Mouse (Mus musculus) ES-Bruce4 (cell line): ENCODE results near the gene Apba3. TPM values are rescaled to one million over a fixed set of nuclear protein-coding genes. Genes with fewer than 3 reads are reported as not detected.

Source experiments
- H3K27ac ChIP-seq: 2 replicates; pipeline ENCODE4 v1.5.1; 2012; ENCODE audit warnings: low read length, inconsistent platforms; ENCODE audit not compliant: insufficient read depth
- H3K27me3 ChIP-seq: 2 replicates; pipeline ENCODE4 v1.6.1; 2012; ENCODE audit warnings: mild to moderate bottlenecking, low read length, inconsistent platforms; ENCODE audit not compliant: control insufficient read depth, poor library complexity, insufficient read depth, severe bottlenecking
- H3K36me3 ChIP-seq: 2 replicates; pipeline ENCODE4 v1.6.1; 2012; ENCODE audit warnings: inconsistent platforms, mild to moderate bottlenecking, low read length, moderate library complexity; ENCODE audit not compliant: control insufficient read depth, poor library complexity, insufficient read depth, severe bottlenecking
- H3K4me1 ChIP-seq: one replicate; pipeline ENCODE4 v1.8.1; 2011; ENCODE audit warnings: low read length; ENCODE audit not compliant: control insufficient read depth, insufficient read depth
- H3K4me3 ChIP-seq: 2 replicates; pipeline ENCODE4 v1.5.1; 2011; ENCODE audit warnings: low read depth, mild to moderate bottlenecking, low read length
- H3K9ac ChIP-seq: 2 replicates; pipeline ENCODE4 v1.6.1; 2012; ENCODE audit warnings: low read depth, mild to moderate bottlenecking, inconsistent platforms; ENCODE audit not compliant: poor library complexity, severe bottlenecking
- H3K9me3 ChIP-seq: replicated peaks from 2 replicates; pipeline ENCODE4 v1.6.1; 2012; ENCODE audit warnings: mild to moderate bottlenecking, low read length, inconsistent platforms; ENCODE audit not compliant: control insufficient read depth, poor library complexity, insufficient read depth, severe bottlenecking
- CTCF ChIP-seq: IDR thresholded peaks from one replicate; pipeline ENCODE4 v1.8.1; 2011; ENCODE audit warnings: low read depth, low read length
- EP300 ChIP-seq: IDR thresholded peaks from 2 replicates; pipeline ENCODE4 v1.6.1; 2011; ENCODE audit warnings: low read depth, low read length; ENCODE audit not compliant: insufficient read depth
- POLR2A ChIP-seq: IDR thresholded peaks from one replicate; pipeline ENCODE4 v1.8.1; 2011; ENCODE audit warnings: low read length; ENCODE audit not compliant: insufficient read depth
- polyA plus RNA-seq: library from polyadenylated mRNA; stranded (reverse); fragments of >200 nt; gene quantifications from 2 replicates; pipeline ENCODE4 v1.2.4, GENCODE M21; 2011; ENCODE audit warnings: low read depth; ENCODE audit not compliant: missing spikeins, insufficient read depth, insufficient read length

Gene Apba3
- polyA plus RNA-seq, 1 experiment: 25.8 TPM

- H3K4me1 ChIP-seq: peaks cover 2% of the 10 kb centered on the region
- no peak overlapping the region for H3K9ac ChIP-seq
- H3K4me3 ChIP-seq: no peak overlapping the region
- no peak for TF ChIP-seq CTCF
- no peak for TF ChIP-seq EP300
- TF ChIP-seq POLR2A: no peak
- H3K36me3 ChIP-seq: no peaks in the 10 kb centered on the region
- no peaks in the 10 kb centered on the region for H3K9me3 ChIP-seq
- H3K27me3 ChIP-seq: no peaks in the 10 kb centered on the region
- H3K27ac ChIP-seq: no peak overlapping the region
Observed at GRCm38 (mm10) chr10:81301321-81301720, 34.6 kb downstream of the Apba3 start.

- no peak overlapping the region for H3K4me3 ChIP-seq
- no peaks in the 10 kb centered on the region for H3K9me3 ChIP-seq
- peaks cover 2% of the 10 kb centered on the region for H3K4me1 ChIP-seq
- no peak overlapping the region for H3K27ac ChIP-seq
- H3K9ac ChIP-seq: no peak overlapping the region
- TF ChIP-seq EP300: no peak
- TF ChIP-seq POLR2A: no peak
- TF ChIP-seq CTCF: no peak
- H3K36me3 ChIP-seq: no peaks in the 10 kb centered on the region
- H3K27me3 ChIP-seq: no peaks in the 10 kb centered on the region
Observed at GRCm38 (mm10) chr10:81302288-81302687, 35.5 kb downstream of the Apba3 start.

- Histone ChIP-seq H3K4me1 (peaks cover 2% of the 10 kb centered on the region), H3K36me3 (no peaks in the 10 kb centered on the region), H3K4me3 (no peak overlapping the region), H3K27ac (no peak overlapping the region), H3K27me3 (no peaks in the 10 kb centered on the region), H3K9me3 (no peaks in the 10 kb centered on the region), H3K9ac (no peak overlapping the region)
- TF ChIP-seq POLR2A (no peak), CTCF (no peak), EP300 (no peak)
Observed at GRCm38 (mm10) chr10:81302781-81303218, 36.0 kb downstream of the Apba3 start.

GRCm38 (mm10) chr10:81303258-81303657 lies 36.5 kb downstream of the Apba3 start:
- TF ChIP-seq CTCF (no peak), POLR2A (no peak)
- no peaks in the 10 kb centered on the region for H3K27me3 ChIP-seq
- no peak overlapping the region for H3K9ac ChIP-seq
- no peaks in the 10 kb centered on the region for H3K9me3 ChIP-seq
- H3K4me1 ChIP-seq: no peaks in the 10 kb centered on the region
- H3K36me3 ChIP-seq: no peaks in the 10 kb centered on the region
- H3K27ac ChIP-seq: no peak overlapping the region
- no peak overlapping the region for H3K4me3 ChIP-seq

GRCm38 (mm10) chr10:81303761-81304160 lies 37.0 kb downstream of the Apba3 start:
- no peak overlapping the region for H3K4me3 ChIP-seq
- no peak overlapping the region for H3K27ac ChIP-seq
- no peaks in the 10 kb centered on the region for H3K36me3 ChIP-seq
- H3K9ac ChIP-seq: no peak overlapping the region
- no peaks in the 10 kb centered on the region for H3K4me1 ChIP-seq
- no peaks in the 10 kb centered on the region for H3K27me3 ChIP-seq
- H3K9me3 ChIP-seq: no peaks in the 10 kb centered on the region
- TF ChIP-seq CTCF: no peak
- TF ChIP-seq EP300: no peak

- H3K9me3 ChIP-seq: no peaks in the 10 kb centered on the region
- TF ChIP-seq EP300 (peak; percentile 27; the same call in 1 of the 2 replicates), CTCF (peak; percentile 91), POLR2A (no peak)
- H3K27me3 ChIP-seq: no peaks in the 10 kb centered on the region
- no peak overlapping the region for H3K4me3 ChIP-seq
- H3K4me1 ChIP-seq: no peaks in the 10 kb centered on the region
- no peak overlapping the region for H3K27ac ChIP-seq
- no peaks in the 10 kb centered on the region for H3K36me3 ChIP-seq
- no peak overlapping the region for H3K9ac ChIP-seq
Observed at GRCm38 (mm10) chr10:81304597-81305238, 38.0 kb downstream of the Apba3 start.
